Mouse (Mus musculus): ENCODE measurements at regions not wholly inside any gene's neighbourhood (a gene's known extent, or its start where the extent isn't known, plus 50 kb on each side); places are given as distances from the start of the nearest gene placed in this dataset.
"Not testable (repeated sequence)": the region's sequence is repeated elsewhere in the genome, so short reads cannot be mapped to it uniquely, and the experiment has no call there.

GRCm38 (mm10) chr7:69167456-69167855 lies 418.4 kb upstream of the Arrdc4 start:
- Histone ChIP-seq H3K9me3 (replicated peaks; ENCODE audit: control insufficient read depth, insufficient read depth, low read length, poor library complexity, severe bottlenecking) (no peaks in the 10 kb centered on the region), H3K4me3 (ENCODE audit: low read depth, low read length) (no peak overlapping the region), H3K27ac (ENCODE audit: insufficient read depth, low read length) (no peak overlapping the region), H3K9ac (ENCODE audit: low read depth, poor library complexity, severe bottlenecking) (no peak overlapping the region), H3K4me1 (ENCODE audit: control insufficient read depth, insufficient read depth, low read length) (no peaks in the 10 kb centered on the region), H3K36me3 (ENCODE audit: control insufficient read depth, insufficient read depth, low read length, poor library complexity, severe bottlenecking) (no peaks in the 10 kb centered on the region), H3K27me3 (ENCODE audit: control insufficient read depth, insufficient read depth, low read length, poor library complexity, severe bottlenecking) (no peaks in the 10 kb centered on the region)
- no peak for TF ChIP-seq CTCF (IDR thresholded peaks at IDR 0.05; ENCODE audit: low read depth, low read length)
- TF ChIP-seq POLR2A (IDR thresholded peaks at IDR 0.05; ENCODE audit: insufficient read depth, low read length): no peak
- TF ChIP-seq EP300 (IDR thresholded peaks at IDR 0.05; ENCODE audit: insufficient read depth, low read depth, low read length): no peak

GRCm38 (mm10) chr7:69161916-69162315 lies 412.9 kb upstream of the Arrdc4 start:
- H3K9me3 ChIP-seq (replicated peaks; ENCODE audit: control insufficient read depth, insufficient read depth, low read length, poor library complexity, severe bottlenecking): no peaks in the 10 kb centered on the region
- no peak overlapping the region for H3K27ac ChIP-seq (ENCODE audit: insufficient read depth, low read length)
- no peak overlapping the region for H3K4me3 ChIP-seq (ENCODE audit: low read depth, low read length)
- TF ChIP-seq CTCF (IDR thresholded peaks at IDR 0.05; ENCODE audit: low read depth, low read length) (no peak), EP300 (IDR thresholded peaks at IDR 0.05; ENCODE audit: insufficient read depth, low read depth, low read length) (no peak), POLR2A (IDR thresholded peaks at IDR 0.05; ENCODE audit: insufficient read depth, low read length) (no peak)
- H3K27me3 ChIP-seq (ENCODE audit: control insufficient read depth, insufficient read depth, low read length, poor library complexity, severe bottlenecking): no peaks in the 10 kb centered on the region
- no peak overlapping the region for H3K9ac ChIP-seq (ENCODE audit: low read depth, poor library complexity, severe bottlenecking)
- no peaks in the 10 kb centered on the region for H3K36me3 ChIP-seq (ENCODE audit: control insufficient read depth, insufficient read depth, low read length, poor library complexity, severe bottlenecking)
- no peaks in the 10 kb centered on the region for H3K4me1 ChIP-seq (ENCODE audit: control insufficient read depth, insufficient read depth, low read length)

- Histone ChIP-seq H3K27ac (ENCODE audit: insufficient read depth, low read length) (no peak overlapping the region), H3K36me3 (ENCODE audit: control insufficient read depth, insufficient read depth, low read length, poor library complexity, severe bottlenecking) (no peaks in the 10 kb centered on the region), H3K4me3 (ENCODE audit: low read depth, low read length) (no peak overlapping the region), H3K4me1 (ENCODE audit: control insufficient read depth, insufficient read depth, low read length) (no peaks in the 10 kb centered on the region), H3K27me3 (ENCODE audit: control insufficient read depth, insufficient read depth, low read length, poor library complexity, severe bottlenecking) (no peaks in the 10 kb centered on the region), H3K9me3 (replicated peaks; ENCODE audit: control insufficient read depth, insufficient read depth, low read length, poor library complexity, severe bottlenecking) (no peaks in the 10 kb centered on the region), H3K9ac (ENCODE audit: low read depth, poor library complexity, severe bottlenecking) (no peak overlapping the region)
- no peak for TF ChIP-seq POLR2A (IDR thresholded peaks at IDR 0.05; ENCODE audit: insufficient read depth, low read length)
- no peak for TF ChIP-seq CTCF (IDR thresholded peaks at IDR 0.05; ENCODE audit: low read depth, low read length)
- no peak for TF ChIP-seq EP300 (IDR thresholded peaks at IDR 0.05; ENCODE audit: insufficient read depth, low read depth, low read length)
Measured at GRCm38 (mm10) chr7:69142351-69142750, 393.3 kb upstream of the Arrdc4 start.

GRCm38 (mm10) chr7:69133441-69133840 lies 384.4 kb upstream of the Arrdc4 start:
- no peak overlapping the region for H3K9ac ChIP-seq (ENCODE audit: low read depth, poor library complexity, severe bottlenecking)
- no peaks in the 10 kb centered on the region for H3K4me1 ChIP-seq (ENCODE audit: control insufficient read depth, insufficient read depth, low read length)
- no peak overlapping the region for H3K4me3 ChIP-seq (ENCODE audit: low read depth, low read length)
- TF ChIP-seq CTCF (IDR thresholded peaks at IDR 0.05; ENCODE audit: low read depth, low read length) (no peak), EP300 (IDR thresholded peaks at IDR 0.05; ENCODE audit: insufficient read depth, low read depth, low read length) (no peak), POLR2A (IDR thresholded peaks at IDR 0.05; ENCODE audit: insufficient read depth, low read length) (no peak)
- H3K9me3 ChIP-seq (replicated peaks; ENCODE audit: control insufficient read depth, insufficient read depth, low read length, poor library complexity, severe bottlenecking): no peaks in the 10 kb centered on the region
- H3K36me3 ChIP-seq (ENCODE audit: control insufficient read depth, insufficient read depth, low read length, poor library complexity, severe bottlenecking): no peaks in the 10 kb centered on the region
- no peak overlapping the region for H3K27ac ChIP-seq (ENCODE audit: insufficient read depth, low read length)
- no peaks in the 10 kb centered on the region for H3K27me3 ChIP-seq (ENCODE audit: control insufficient read depth, insufficient read depth, low read length, poor library complexity, severe bottlenecking)

GRCm38 (mm10) chr7:69101770-69102169 lies 352.7 kb upstream of the Arrdc4 start:
- H3K9me3 ChIP-seq (replicated peaks; ENCODE audit: control insufficient read depth, insufficient read depth, low read length, poor library complexity, severe bottlenecking); H3K4me3 ChIP-seq (ENCODE audit: low read depth, low read length); H3K9ac ChIP-seq (ENCODE audit: low read depth, poor library complexity, severe bottlenecking); H3K36me3 ChIP-seq (ENCODE audit: control insufficient read depth, insufficient read depth, low read length, poor library complexity, severe bottlenecking); H3K27me3 ChIP-seq (ENCODE audit: control insufficient read depth, insufficient read depth, low read length, poor library complexity, severe bottlenecking); H3K4me1 ChIP-seq (ENCODE audit: control insufficient read depth, insufficient read depth, low read length); H3K27ac ChIP-seq (ENCODE audit: insufficient read depth, low read length): not testable (repeated sequence)

GRCm38 (mm10) chr7:69097587-69098095 lies 348.6 kb upstream of the Arrdc4 start:
- Histone ChIP-seq H3K27me3 (ENCODE audit: control insufficient read depth, insufficient read depth, low read length, poor library complexity, severe bottlenecking) (no peaks in the 10 kb centered on the region), H3K36me3 (ENCODE audit: control insufficient read depth, insufficient read depth, low read length, poor library complexity, severe bottlenecking) (no peaks in the 10 kb centered on the region)
- TF ChIP-seq CTCF (IDR thresholded peaks at IDR 0.05; ENCODE audit: low read depth, low read length): no peak

More at GRCm38 (mm10) chr7:69097587-69098095, 348.6 kb upstream of the Arrdc4 start:
- no peak overlapping the region for H3K4me3 ChIP-seq (ENCODE audit: low read depth, low read length)
- H3K9me3 ChIP-seq (replicated peaks; ENCODE audit: control insufficient read depth, insufficient read depth, low read length, poor library complexity, severe bottlenecking): no peaks in the 10 kb centered on the region
- no peak overlapping the region for H3K9ac ChIP-seq (ENCODE audit: low read depth, poor library complexity, severe bottlenecking)
- no peak overlapping the region for H3K27ac ChIP-seq (ENCODE audit: insufficient read depth, low read length)
- no peaks in the 10 kb centered on the region for H3K4me1 ChIP-seq (ENCODE audit: control insufficient read depth, insufficient read depth, low read length)
